Mouse (Mus musculus): ENCODE results near the gene Skint11.
"Not testable (repeated sequence)": the region's sequence is repeated elsewhere in the genome, so short reads cannot be mapped to it uniquely, and the experiment has no call there.

DNA sequence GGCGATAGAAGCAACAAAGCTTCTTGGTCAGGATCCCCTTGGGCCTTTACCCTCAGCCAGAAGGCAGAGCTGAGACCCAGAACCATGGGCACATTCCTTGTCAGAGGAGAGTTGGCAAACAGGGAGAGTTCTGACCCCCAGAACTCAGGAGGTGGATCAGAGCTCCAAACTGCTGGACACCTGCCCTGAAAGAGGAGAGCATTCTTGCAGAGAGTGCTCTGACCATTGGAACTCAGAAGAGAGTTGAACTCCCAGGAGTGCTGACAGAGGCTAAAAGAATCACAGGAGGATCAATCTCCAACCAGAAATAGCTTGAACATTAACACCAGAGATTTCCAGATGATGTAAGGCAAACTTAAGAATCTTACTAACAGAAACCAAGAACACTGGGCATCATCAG is 93.7 kb downstream of the Skint11 start:
- not testable (repeated sequence) for TF ChIP-seq CTCF (IDR thresholded peaks at IDR 0.05; ENCODE audit: control insufficient read depth, insufficient read depth, insufficient replicate concordance, low read depth, low read length); POLR2A (IDR thresholded peaks at IDR 0.05; ENCODE audit: control insufficient read depth, low read depth, low read length)
